Mouse (Mus musculus): ENCODE results near the gene Tns1.

Tns1 gene

GRCm38 (mm10) chr1:73935442-73936080 is 188.7 kb downstream of the Tns1 start:
- no peak for DNase-seq (ENCODE audit: low spot score in 2 of 2)

- no peak for DNase-seq (ENCODE audit: low spot score in 2 of 2)
These were observed 191.1 kb downstream of the Tns1 start for GRCm38 (mm10) chr1:73933146-73933490.

- DNase-seq (ENCODE audit: low spot score in 2 of 2), result no peak
These were observed 191.7 kb downstream of the Tns1 start for GRCm38 (mm10) chr1:73932421-73933145.

- DNase-seq (ENCODE audit: low spot score in 2 of 2), result no peak
These were observed 192.4 kb downstream of the Tns1 start for GRCm38 (mm10) chr1:73931851-73932250.

- no peak for DNase-seq (ENCODE audit: low spot score in 2 of 2)
These were observed 193.7 kb downstream of the Tns1 start for GRCm38 (mm10) chr1:73930411-73931134.

- no peak for DNase-seq (ENCODE audit: low spot score in 2 of 2)
These were observed 194.3 kb downstream of the Tns1 start for GRCm38 (mm10) chr1:73929952-73930329.

GRCm38 (mm10) chr1:73929211-73929951 is 194.9 kb downstream of the Tns1 start:
- no peak for DNase-seq (ENCODE audit: low spot score in 2 of 2)

GRCm38 (mm10) chr1:73928385-73928784 is 195.9 kb downstream of the Tns1 start:
- no peak for DNase-seq (ENCODE audit: low spot score in 2 of 2)

GRCm38 (mm10) chr1:73927819-73928218 is 196.4 kb downstream of the Tns1 start:
- no peak for DNase-seq (ENCODE audit: low spot score in 2 of 2)

- DNase-seq (ENCODE audit: low spot score in 2 of 2), result peak in 1 of 2 experiments; percentile 26
These were observed 198.0 kb downstream of the Tns1 start for GRCm38 (mm10) chr1:73926279-73926678.

- DNase-seq (ENCODE audit: low spot score in 2 of 2), result no peak
These were observed 199.2 kb downstream of the Tns1 start for GRCm38 (mm10) chr1:73924871-73925610.

GRCm38 (mm10) chr1:73924210-73924609 is 200.0 kb downstream of the Tns1 start:
- no peak for DNase-seq (ENCODE audit: low spot score in 2 of 2)

GRCm38 (mm10) chr1:73923185-73923584 is 201.1 kb downstream of the Tns1 start:
- DNase-seq (ENCODE audit: low spot score in 2 of 2), result no peak

- DNase-seq (ENCODE audit: low spot score in 2 of 2), result no peak
These were observed 203.5 kb downstream of the Tns1 start for GRCm38 (mm10) chr1:73920701-73921100.

GRCm38 (mm10) chr1:73919909-73920308 is 204.3 kb downstream of the Tns1 start:
- DNase-seq (ENCODE audit: low spot score in 2 of 2), result no peak

GRCm38 (mm10) chr1:73918001-73918400 is 206.2 kb downstream of the Tns1 start:
- DNase-seq (ENCODE audit: low spot score in 2 of 2), result no peak

GRCm38 (mm10) chr1:73916298-73916697 is 208.0 kb downstream of the Tns1 start:
- DNase-seq (ENCODE audit: low spot score in 2 of 2), result no peak

GRCm38 (mm10) chr1:73915218-73916070 is 208.8 kb downstream of the Tns1 start:
- DNase-seq (ENCODE audit: low spot score in 2 of 2), result no peak

GRCm38 (mm10) chr1:73914076-73914475 is 210.2 kb downstream of the Tns1 start:
- no peak for DNase-seq (ENCODE audit: low spot score in 2 of 2)
